Mouse (Mus musculus): Measurements from ENCODE around the gene Tctn1.

Tctn1 gene

DNA sequence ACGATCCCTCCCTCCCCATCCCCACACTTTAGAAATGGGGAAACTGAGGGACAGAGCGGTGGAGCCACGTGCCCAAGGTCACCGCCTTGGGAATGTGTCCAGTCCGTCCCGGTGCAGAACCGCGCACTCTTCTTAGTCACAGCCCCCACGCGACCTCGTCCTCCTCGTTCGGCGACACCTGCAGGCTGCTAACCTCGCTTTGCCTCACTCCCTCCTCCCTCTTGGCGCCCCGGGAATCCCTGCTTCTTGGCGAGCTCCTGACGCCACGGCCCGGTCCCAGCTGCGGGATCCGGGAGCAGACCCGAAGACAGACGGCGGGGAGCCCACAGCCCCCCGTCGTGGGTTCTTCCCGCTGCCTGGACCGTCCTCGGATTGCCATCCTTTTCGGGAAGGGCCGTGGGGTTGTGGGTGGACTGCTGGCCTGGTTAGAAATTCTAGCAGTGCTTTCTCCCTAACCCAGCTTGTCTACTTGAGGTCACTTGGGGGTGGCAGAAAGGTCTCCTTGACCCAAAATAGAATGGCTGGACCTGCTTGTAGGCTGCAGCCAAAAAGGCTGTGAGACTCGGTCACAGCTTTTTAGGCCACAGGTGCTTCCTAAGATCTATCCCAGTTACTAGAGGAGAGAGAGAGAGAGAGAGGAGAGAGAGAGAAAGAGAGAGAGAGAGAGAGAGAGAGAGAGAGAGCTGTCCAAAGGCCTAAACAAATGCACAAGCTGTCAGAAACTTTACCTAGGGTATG lies 20.9 kb upstream of the Tctn1 start:
- DNase-seq = peak in 1 of 2 experiments; percentile 17

- peak; percentile 92 to 93 for DNase-seq
Measured at GRCm38 (mm10) chr5:122284183-122285028, 20.1 kb upstream of the Tctn1 start, which contains the start of gene Pptc7. Gene Pptc7 (plus strand): TSS chr5:122284365.

DNA sequence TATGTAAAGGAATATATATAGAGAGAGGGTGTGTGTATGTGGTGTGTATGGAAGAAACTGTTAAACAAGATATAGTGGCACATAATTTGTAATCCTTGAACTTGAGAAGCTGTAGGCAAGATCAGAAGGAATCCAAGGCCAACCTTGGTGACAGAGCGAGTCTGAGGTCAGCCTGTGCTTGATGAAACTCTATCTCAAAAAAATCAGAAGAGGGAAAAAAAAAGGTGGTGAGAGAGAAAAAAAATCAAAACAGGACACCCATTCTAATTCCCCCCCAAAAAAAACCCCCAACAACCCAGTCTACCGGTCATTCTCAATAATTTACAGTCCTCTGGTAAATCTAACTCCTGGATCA lies 19.5 kb upstream of the Tctn1 start:
- no peak for DNase-seq

- peak; percentile 40 to 53 for DNase-seq
Measured at GRCm38 (mm10) chr5:122280827-122281462, 16.7 kb upstream of the Tctn1 start.

DNA sequence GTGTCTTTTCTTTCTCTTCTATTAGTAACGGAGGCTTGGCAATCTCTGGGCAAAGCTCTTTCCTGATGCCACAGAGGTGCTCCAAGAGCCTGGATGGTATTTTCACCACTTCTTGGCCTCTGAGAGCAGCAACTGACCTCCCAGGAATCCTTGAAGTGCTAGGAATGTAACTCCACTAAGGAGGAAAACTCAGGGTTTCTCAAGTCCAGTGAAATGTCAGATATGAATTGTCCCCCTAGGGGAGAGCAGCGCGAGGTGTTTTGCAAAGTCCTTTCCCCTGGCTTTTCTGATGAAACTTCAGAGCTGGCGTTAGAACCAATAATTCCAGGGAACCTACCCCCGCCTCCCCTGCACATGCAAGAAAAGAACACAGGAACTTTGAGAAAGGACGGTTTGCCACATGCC lies 16.2 kb upstream of the Tctn1 start:
- no peak for DNase-seq

GRCm38 (mm10) chr5:122279799-122280421 lies 15.7 kb upstream of the Tctn1 start:
- no peak for DNase-seq

GRCm38 (mm10) chr5:122278946-122279345 lies 14.7 kb upstream of the Tctn1 start:
- DNase-seq = no peak

- peak; percentile 83 to 89 for DNase-seq
Measured at GRCm38 (mm10) chr5:122274785-122275184, 10.5 kb upstream of the Tctn1 start.

DNA sequence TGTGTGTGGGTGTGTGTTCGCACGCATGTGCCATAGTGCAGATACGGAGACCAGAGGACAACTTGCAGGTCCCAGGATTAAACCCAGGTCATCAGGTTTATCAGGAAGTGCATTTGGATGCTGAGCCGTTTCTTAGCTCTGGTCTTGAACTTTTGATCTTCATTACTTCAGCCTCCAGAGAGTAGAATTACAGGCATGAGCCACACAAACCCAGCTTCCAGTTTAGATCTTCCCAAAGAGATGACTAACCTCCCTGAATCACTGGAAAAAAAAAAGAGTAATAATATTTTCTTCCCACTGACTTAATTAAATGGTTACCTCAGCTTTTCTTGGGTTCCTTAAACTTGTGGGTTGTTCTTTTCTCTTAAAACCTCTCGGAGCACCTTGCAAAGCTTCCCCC lies 8.6 kb upstream of the Tctn1 start:
- no peak for DNase-seq

DNA sequence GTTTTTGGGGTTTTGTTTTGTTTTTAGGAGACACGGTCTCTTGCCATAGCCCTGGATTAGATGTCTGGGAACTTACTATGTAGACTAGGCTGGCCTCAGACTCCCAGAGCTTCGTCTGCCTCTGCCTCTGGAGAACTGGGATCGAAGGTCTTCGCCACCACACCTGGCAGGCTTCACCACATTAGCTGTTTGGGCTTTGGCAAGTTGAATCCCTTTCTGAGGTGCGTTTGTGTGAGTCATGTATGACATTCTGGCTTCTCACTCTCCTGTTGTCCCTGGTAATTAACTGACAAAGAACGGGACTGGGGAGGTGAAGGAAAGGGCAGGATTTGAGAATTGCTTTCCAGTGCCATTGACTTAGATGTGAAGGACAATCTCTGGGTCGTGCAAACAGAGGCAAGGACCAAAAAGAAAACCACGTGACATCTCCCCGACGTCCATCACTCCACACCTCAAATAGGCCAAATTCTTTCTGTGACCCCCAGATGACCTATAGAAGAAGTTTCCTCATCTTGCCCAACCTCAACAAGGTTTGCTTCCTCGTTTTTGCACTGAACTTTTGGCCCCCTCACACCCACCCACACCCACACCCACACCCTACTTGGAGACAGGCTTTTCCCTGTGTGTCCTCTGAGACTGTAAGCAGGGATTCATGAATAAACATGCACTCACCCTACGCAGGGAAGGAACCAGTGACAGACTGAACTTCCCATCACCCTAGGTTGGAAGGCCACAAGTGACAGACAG lies 4.8 kb upstream of the Tctn1 start:
- DNase-seq = no peak

- DNase-seq = peak; percentile 86
Measured at GRCm38 (mm10) chr5:122267899-122268298, 3.6 kb upstream of the Tctn1 start.

DNA sequence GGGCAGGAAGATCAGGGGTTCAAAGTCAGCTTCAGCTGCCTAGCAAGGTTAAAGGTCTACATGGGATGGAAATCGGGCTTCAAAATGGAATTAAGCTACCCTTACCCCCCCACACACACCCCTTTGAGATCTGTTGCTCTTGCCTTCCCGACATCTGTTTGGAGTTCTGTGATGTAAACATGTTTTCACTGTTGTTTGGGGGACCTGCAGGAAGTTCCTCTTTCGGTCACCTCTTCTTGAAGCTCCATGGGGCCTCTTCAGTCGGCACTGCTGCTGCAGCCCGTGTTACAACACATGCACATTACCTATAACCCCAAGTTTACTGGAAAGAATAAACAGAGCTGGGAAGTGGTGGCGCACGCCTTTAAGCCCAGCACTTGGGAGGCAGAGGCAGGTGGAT lies 2.9 kb upstream of the Tctn1 start:
- peak; percentile 42 to 44 for DNase-seq

- no peak for DNase-seq
Measured at GRCm38 (mm10) chr5:122265942-122266341, 1.7 kb upstream of the Tctn1 start.

GRCm38 (mm10) chr5:122265187-122265586 lies 927 bp upstream of the Tctn1 start:
- DNase-seq = peak in 1 of 2 experiments; percentile 24

DNA sequence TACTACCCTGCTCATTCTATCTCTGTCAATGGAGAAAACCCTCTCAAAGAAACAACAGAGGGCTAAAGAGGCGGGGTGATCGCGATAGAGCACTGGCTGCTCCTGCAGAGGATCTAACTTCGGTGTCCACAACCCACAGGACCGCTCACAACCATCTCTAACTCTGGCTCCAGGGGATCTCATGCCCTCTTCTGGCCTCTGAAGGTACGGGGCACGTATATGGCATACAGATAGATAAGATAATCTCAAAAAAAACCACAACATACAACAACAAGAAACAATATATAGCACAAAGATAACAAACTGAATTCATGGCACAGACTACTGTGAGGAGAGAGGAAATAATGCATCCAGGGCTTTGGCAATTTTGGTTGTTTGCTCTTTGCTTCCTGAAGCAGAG lies 2.2 kb downstream of the Tctn1 start:
- peak; percentile 67 to 73 for DNase-seq

GRCm38 (mm10) chr5:122258027-122258741 lies 6.1 kb downstream of the Tctn1 start:
- peak; percentile 53 to 57 for DNase-seq

DNA sequence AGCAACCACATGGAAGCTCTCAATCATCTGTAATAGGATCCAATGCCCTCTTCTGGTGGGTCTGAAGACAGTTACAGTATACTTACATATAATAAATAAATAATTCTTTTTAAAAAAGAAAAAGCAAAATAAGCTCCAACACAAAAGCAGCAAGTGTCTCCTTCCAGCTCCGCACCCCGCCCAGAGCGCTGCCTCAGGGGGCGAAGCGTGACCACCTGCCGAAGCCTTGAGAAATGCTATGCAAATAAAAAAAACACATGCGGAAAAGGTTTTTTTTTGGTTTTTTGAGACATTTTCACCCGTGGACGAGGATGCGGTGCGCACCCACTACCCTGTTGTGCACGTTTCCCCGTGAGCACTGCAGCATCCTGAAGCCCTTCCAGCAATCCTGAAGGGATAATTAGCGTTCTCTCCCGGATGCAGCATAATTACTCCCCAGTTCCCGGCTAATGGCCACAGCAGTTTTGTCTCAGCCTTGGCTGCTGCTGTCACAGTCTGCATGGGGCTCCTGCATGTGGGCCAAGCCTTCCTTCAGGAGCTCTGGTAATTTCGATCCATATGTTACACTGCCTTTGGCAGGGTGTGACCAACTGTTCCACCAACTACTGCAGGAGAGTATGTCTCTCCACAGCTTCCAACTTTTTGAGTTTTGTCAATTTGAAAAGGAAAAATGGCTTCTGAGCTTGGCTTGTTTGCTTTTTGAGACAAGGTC lies 12.2 kb downstream of the Tctn1 start:
- peak; percentile 48 to 52 for DNase-seq

DNA sequence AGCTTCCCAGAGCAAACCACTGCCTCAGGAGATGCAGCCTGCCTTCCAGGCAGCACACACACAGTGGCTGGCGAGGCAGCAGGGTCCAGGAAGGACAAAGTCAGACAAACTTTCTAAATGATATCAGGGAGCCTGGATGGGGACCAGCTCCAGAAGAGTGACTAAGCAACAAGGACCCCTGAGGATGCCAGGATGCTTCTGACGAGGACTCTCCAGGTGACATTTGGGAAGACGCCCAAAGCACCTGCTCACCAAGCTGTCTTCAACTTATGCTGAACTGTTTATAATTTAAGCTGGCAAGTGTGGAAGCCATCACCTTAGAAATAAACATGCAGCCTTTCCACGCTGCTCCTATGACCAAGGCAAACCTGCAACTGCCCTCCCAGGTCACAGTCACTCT lies 15.0 kb downstream of the Tctn1 start:
- no peak for DNase-seq

DNA sequence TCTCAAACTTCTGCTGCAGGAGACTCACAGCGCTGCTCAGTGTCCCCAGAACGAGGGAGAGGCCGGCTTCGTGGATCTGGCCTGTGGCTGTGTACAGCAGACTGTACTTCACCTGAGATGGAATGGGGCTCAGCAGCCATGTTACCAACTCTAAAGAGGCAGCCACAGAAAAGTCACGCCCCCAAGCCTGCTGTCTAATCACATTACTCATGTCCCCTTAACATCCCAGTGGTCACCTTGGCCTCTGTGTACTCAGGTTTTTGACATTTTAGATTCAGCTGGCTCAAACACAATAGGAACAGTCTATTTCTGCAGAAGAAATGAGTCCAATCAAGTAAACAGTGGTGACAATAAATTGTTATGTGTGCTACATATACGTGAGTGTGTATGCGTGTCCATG lies 16.3 kb downstream of the Tctn1 start:
- DNase-seq = no peak

DNA sequence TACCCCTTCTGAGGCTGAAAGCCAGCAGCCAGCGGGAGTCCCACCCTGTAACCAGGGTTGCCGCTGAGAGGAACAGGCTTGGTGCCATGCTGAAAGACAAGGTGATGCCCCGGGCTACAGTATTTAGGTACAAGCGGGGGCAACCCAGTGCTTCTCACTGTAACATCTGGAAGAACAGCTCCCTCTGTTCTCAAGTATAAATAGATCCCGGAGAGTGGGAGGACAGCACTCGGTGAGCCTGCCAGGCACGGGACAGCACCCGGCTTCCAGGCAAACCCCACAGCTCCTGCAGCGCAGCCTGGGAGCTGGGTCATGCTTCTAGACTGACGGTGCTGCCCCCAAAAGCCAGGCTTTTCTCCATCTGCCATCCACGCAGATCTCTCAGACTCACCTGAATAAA lies 16.7 kb downstream of the Tctn1 start:
- no peak for DNase-seq

DNA sequence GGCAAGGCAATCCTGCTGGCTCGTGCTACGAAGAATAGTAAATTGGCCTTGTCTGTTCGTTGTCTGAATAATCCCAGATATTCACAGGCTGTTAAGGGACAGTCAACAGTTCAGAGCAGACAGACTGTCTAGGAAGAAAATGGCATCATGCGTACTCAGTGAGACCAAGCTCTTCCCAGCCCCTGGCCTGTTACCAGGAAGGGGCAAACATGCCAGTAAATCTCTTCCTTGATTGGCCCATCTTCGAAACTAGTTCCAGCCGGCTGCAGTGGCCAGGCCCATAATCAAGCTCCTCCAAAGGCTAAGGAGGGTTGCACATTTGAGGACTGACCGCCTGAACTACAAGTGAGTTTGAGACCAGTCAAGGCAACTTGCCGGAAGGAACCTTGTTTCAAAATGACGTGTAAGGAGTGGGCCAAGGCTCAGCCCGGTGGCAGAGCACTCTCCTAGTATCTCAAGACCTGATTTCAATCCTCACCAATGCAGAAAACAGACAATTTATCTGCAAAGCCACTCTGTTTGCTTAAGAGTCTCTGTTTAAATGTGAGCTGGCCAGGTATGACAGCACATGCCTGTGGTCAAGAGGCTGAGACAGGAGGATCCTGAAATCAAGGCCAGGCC lies 17.6 kb downstream of the Tctn1 start:
- DNase-seq = no peak
